Mouse (Mus musculus) 416B (cell line): ENCODE data around the gene Serpinb7.

ENCODE experiments used
- DNase-seq: peaks from one replicate; pipeline ENCODE4 v3.0.0; 2011; ENCODE audit warnings: low read depth

The Serpinb7 gene

DNA sequence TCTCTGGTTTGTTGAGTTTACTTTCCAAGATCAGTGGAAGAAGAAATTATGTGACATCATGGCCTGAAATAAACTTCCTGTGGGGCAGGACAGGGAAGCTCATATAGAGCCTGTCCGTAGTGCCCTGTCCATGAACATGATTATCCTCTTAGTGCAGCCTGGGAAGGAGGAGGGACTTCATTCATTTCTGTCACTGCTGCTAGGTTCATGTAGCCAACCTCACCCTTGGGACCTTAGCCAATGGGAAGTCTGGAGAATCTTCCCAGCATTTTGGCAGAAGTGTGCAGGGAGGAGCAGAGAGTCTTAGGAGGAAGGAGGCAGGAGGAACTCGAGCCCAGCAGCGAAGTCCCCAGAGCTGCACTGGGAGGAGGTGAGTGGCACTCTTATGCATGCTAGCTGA, at the start of gene Serpinb7:
Gene Serpinb7, plus strand, starts transcription at position 301 of the 400 bp plus-strand sequence.
- DNase-seq, result no peak

DNA sequence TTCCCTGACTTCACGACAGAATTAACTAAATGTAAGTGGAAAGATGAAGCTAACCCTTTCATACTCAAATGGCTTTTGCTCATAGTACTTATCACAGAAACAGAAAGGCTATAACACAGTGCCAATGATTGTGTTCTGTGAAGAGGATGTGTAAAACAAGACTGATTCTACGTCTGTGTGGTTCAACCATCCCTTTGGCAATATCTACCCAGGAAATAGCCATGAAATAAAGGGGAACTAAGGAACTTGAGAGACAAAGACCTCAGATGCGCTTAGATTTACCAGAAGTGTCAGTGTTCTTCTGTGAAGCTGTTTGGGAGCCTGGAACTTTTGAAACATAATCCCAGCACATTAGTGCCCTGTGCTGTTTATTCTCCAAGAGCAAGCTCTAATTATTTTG, 49.1 kb upstream of the Serpinb7 start:
- DNase-seq, result peak; percentile 5

DNA sequence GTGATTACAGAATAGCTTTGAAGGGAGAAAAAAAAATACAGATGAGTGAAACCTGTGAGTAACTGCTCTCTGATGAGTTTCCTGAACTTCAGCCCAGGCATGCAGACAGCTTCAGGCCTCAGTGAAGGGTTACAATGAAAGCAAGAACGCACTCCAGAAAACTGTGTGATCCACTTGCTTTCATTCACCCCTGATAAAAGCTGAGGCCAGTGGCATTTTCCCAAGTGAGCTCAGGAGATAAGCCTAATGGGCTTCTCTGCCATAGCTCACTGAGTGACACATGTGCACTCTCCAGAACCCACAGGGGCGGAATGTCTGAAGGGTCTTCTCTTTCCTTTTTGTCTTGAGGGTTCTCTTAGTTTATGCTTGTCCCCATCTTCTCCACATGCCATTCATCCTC, 48.3 kb upstream of the Serpinb7 start:
- no peak for DNase-seq

DNA sequence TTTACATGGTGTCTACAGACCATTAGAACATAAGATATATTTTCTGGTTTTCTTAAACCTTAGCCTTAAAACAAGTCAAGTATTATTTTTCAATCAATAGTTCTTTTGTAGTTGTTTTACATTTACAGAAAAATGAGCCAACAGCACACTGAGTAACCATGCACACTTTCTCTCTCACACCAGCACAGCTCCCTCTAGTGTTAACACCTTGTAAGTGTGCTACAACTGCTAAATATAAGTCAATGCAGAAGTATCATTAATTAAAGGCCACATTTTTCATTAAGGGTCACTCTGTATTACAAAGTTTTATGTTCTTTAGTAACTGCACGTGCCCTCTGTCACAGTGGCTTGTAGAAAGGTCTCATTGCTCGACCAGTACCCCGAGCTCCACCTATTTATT, 46.4 kb upstream of the Serpinb7 start:
- peak; percentile 41 for DNase-seq

DNA sequence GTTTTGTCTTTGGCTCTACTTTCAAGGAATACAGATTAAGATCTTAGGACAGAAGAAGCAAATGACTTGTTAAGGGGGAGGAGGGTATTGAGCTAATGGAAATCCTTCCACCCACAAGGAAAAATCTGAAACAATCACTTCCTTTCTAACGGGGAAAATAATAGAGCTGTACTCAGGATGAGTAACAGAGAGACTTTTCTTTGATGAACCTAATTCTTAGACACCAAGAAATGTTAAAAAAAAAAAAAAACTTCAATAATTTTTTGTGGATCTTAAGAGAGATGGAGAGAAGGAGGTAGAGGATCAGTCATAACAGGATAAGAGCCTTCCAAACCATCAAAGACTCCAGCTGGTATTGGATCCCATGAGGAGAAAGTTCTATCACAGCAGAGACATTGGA, 38.6 kb upstream of the Serpinb7 start, which contains the start of gene Serpinb11:
Gene Serpinb11, plus strand, starts transcription at position 301 of the 400 bp plus-strand sequence.
- DNase-seq, result no peak

DNA sequence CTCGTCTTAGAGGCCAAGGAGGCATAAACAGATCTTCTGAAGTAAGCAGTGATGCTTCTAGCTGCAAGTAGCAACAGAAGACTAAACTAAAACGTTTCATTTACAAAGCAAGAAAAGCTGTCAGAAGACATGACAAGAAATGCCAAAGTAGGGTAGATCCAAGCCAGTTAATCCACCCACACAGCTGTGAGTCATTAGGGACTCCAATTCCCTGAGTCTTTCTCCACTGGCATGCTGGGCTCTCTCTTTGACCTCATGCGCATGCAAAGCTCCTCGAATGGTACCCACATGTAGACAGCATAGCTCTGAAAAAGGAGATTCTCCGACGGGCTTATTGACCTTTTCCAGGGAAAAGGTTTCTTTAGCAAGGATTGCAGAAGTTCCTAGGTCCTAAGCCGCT, 33.5 kb upstream of the Serpinb7 start:
- no peak for DNase-seq

DNA sequence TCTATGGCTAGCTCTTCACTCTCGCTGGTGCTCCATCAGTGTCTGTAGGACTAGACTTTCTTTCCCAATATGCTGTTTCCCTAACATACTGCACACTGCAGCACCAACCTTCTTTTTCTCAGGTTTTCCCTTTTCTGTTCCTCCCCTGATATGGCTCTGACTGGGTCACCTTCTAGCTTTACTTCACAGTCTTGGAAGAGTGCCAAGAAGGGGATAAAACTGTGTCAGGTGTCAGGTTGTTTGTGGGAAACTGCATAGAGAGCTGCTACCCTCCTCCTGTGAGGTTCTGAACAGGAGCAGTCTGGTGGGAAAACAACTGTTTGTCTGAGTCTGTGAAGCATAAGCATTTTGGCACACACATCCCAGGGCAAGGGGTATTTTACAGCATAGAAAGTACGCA, 30.5 kb upstream of the Serpinb7 start:
- no peak for DNase-seq

DNA sequence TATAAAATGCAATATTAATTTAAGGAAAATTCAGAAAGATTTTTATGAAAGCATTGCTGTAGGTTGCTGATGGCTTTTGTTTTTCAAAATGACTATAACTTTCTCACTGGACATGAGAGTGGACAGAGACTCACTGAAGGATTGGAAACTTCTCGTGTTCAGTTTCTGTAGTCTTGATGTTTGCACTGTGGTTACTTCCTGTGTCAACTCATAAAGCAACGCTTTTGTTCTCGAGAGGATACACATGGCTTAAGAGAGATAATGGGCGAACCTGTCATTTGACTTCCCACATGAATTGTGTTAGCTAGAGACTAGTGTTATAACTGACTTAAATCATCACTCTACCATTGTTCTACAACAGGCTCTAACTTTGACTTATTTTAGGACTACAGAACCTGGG, 22.5 kb upstream of the Serpinb7 start:
- DNase-seq, result peak; percentile 69

DNA sequence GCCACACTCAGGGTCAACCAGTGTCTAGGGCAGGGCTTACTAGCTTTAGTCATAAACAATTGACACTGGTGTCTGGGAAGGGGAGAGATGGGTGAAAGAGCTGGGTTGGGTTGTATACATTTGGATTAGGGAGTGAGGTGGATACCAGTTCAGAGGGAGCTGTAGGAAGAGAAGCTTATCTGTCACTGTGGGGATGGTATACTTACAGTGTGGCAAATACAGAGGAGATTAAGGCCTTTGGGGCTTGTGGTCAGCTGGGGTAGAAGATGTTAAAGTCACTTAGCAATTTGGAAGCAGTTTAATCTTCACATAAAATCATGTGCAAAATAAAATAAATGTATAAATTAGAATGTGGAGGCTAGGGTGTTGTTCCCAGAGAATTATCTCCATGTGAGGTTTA, 21.1 kb upstream of the Serpinb7 start:
- DNase-seq, result no peak

DNA sequence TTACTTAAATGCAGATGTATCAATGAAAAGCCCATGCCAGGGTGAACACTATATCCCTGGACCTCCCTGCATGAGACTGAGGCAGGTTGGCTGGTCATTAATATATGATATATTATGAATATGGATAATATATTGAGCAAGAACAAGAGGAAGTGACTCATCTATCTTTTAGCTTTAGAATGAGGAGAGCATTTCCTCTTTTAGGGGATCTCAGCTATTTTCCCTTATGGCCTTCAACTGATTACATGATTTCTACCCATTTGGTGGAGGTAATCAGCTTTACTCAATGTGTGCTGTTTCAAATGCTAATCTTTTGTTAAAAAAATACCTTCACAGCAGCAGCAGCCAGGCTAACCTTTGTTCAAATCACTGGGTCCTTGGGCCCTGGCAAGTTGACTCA, 18.0 kb upstream of the Serpinb7 start:
- DNase-seq, result peak; percentile 66

DNA sequence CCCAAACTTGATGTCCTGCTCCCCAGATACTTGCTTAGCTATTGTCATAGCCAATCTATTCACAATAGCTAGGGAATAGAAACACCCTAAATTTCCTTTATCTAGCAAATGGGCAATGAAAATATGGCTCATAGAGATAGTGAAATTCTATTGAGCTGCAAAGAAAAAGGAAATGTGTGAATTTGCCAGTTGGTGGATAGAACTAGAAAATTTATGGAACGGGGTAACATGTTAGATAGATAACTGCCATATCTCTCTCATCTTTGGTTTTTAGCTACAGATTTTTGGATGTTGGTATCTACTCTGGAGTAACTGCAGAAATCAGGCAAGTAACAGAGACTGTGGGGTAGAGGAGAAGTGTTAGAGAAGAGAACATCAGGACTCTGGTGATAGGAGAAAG, 17.1 kb upstream of the Serpinb7 start:
- no peak for DNase-seq

DNA sequence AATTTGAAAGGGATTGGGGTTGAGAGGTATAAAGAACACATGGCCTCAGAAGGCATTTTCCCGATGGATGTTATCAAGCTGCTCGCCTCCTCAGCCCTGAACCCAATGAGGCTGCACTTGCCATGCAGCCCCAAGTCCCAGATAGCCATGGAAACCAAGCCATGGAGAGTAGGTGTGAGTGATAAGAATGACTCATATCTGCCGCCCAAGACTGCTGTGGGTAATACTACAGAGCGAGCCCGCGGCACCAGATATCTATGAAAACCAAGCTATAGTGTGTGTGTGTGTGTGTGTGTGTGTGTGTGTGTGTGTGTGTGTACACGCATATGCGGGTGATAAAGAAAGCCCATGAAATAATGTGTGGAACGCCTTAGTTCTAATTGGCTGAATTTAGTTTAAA, 14.9 kb upstream of the Serpinb7 start:
- peak; percentile 70 for DNase-seq

DNA sequence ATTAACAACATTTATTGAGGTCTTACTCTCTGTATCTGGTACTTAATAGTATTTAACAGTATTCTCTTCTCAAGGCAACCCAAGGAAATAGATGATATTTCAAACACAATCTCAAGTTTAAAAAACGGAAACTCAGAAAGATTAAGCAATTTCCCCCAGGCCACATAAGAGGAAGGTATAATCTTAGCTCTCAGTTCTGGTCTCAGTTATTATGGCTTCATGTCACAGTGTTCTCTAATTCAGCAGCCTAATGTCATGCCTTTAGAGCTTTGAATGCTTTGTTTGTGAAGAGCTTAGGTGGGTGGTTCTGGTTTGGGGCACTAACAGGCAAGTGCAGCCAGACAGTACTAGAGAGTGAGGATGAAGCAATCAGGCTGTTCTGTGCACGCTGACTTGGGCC, 9.7 kb upstream of the Serpinb7 start:
- peak; percentile 74 for DNase-seq

DNA sequence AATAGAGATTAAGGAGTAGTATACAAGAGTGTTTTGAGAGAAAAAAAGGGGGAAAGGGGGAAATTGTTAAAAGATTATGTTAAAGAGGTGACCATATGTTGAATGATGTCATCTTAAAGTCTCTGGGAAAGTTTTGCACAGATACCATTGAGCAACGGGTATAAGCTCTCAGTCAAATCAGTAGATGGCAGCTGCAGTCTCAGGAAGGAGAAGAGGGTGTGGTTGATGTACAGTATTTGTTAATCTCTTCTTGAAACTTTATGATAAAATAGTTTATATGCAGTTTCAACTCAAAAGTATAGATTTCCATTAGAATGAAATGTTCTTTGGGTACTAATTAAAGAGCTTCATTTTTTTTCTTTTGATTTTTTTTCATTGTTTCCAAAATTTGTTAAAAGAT, 2.0 kb upstream of the Serpinb7 start:
- DNase-seq, result peak; percentile 22

DNA sequence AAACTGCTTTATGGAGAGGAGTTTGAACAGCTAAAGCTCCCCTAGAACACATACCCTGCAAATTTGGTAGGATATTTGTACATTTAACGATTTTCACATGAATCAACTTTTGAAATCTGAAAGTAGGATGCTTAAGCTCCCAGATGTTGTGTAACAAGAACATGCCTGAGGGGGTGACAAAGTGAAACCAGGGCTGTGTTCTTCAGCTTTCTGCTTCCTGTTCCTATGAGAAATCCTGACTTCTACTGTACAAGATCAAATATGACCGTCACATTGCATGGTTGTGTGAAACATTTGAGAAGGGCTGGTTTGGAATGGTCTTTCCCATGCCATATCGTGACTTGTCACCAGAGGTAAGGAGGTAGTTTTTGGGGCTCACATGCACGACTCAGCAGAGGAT, 2.6 kb downstream of the Serpinb7 start:
- no peak for DNase-seq

DNA sequence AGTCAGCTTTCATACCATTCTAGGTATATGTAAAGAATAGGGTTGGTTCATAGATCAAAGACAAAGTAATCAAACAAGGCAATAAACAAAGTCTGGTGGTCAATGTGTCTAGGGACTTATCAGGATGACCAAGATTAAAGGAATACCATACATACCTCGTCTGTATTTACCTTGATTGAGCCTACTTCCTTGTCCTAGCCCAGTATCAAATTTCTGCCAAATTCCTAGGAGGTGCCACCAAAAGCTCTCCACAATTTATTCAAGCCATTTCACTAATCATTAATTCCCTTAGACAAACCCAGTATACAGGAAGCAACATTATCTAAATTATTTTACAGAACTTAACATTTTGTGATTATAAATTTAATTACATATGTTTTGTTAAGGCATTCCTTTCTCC, 15.2 kb downstream of the Serpinb7 start:
- no peak for DNase-seq

DNA sequence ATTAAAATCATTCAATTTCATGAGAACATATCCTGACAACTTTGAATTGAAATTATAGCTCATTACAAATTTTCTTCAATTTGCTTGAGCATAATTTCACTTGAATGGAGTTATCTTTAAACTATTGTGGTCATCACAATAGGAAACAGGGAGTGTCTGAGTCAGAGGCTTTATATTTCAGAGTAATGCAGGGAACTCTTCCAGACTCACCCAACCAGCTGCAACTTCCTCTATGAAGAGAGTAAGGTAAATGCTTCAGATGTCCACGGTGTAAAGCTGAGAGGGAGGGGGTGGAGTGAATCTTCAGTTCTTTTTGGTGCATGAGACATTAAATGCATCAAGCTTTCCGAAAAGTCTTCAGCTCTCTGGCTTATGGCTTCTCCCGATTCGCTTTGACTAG, 23.0 kb downstream of the Serpinb7 start:
- DNase-seq, result peak; percentile 57

DNA sequence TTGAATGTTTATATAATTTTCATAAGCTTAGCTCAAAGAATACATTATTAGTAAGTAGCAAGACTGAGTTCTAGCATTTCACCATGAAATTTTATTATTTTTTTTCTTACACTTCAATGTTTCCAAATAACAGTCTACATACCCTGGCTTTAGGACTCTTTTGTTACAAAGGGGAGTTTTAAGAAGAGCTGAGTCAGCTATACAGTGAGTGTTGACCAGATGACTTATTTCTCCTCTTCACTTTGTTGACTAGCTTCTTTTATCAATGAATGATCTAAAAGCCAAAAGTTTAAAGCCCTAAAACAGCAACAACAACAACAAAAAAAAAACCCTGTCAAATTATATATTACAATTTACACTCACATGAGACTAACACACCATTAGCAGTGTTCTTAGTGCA, 31.8 kb downstream of the Serpinb7 start:
- DNase-seq, result no peak

DNA sequence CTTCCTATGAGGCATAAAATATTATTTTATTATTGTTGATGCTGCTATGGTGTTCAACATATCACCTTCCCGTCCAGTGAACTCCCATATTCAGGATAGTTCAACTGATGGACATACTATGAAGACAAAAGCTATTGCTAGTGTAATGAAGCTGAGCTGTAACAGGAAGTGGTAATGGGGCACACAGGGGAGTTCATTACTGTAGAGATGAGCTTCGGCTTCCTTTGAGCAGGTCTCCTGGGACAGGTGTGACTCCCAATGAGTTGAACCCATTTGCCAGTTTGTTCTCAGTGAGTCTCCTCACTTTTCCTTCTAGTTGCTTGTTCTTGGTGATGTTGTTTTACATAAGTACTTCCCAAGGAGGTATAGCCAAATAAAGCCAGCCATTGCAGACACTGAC, 36.1 kb downstream of the Serpinb7 start:
- no peak for DNase-seq

DNA sequence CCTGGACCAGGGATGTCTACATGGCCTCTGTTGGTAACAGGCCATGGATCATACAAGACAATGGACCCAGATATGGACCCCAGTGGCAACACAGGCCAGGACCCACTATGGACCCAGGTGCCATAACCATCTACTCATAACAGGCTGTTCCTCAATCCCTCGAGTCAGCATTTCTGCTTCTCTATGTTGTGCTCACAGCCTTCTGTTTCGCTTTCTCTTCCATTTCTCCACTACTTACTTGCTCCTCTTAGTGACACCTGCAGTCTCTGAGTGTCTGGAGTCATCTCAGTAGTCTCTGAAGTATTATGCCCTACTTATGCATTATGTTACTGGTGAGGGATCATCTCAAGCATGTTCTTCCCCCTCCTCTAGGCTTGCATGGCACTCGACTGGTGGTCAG, 40.0 kb downstream of the Serpinb7 start:
- no peak for DNase-seq

DNA sequence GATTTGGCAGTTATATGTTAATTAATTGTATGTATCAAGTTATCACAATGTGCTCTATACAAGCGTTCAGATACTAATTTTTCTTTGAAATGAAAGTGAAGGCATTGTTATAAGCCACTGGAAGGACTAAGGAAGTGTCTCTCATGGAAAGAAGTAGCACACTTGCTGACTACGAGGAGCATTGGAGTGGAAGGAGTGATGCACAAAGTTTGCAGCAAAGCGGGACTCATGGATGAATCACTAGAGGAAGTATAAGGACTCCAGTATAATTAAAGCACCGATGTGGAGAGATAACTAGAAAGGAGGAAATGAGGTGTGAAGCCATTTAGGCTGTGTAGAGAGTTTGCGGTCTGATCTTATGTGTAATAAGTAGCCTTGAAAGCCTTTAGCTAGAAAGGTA, 45.9 kb downstream of the Serpinb7 start:
- peak; percentile 46 for DNase-seq

DNA sequence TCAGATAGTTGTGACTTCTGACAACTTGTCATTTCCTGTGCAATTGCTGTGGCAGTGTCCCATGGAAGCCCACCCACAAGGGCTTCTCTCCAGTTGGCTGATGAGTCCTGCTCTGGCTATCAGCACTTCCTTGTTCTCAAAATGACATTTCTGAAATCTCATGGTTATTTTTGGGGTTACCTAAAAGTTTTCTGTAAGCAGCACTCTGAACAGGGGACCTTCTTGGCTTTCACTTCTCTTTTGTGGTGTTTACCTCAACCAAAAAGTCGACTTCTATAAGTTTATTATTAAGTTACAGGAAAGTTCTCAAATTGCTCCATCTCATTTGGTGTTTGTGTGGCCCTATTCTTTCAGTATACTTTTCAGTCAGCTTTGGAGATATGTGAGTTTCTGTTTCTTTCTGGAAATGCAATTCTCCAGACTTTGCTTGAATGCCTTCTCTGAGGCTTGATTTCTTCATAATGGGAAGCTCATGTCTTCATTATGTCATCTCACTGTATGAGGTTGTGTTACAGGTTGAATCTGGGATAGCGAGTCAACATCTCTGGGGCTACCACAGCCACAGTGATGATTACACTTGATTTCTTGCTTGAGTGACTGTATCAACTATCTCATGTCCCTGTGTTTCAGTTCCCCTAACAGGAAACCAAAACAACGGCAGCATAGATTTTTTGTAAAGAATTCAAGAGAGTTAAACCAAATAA, 47.9 kb downstream of the Serpinb7 start:
- DNase-seq, result peak; percentile 8

DNA sequence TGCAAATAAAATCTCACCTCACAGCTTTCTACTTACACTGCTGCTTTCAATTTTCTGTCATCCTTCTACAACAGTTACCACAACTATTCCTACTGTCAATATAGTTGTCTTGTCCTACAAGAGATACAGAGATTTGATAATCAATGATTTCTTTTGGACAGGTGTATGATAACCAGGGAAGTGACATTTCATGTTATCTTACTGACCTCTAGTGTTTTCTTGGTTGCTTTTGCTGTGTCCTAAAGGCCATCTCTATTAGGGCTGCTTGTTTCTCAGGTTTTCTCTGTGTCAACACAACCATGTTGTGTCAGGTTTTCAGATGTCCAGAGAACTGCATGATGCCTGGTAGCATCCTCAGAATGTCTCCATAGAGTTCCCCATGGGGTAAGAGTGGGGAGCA, 80.5 kb downstream of the Serpinb7 start:
- no peak for DNase-seq

DNA sequence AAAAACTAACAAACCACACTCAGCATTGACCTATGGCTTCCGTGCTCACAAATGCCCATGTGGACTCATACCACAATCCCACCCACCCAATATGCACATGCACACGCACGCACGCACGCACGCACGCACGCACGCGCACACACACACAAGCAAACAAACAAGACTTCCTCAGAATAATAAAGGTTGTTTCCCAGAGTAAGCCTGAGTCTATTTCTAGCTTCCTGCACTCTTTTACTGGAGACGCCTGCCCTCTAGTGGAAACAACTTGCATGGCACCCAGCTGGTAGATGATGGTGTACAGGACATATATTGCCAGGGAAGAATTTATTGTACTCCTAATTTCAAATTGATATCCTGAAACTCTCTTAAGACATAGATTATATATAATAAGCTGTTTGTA, 82.0 kb downstream of the Serpinb7 start:
- DNase-seq, result peak; percentile 79

DNA sequence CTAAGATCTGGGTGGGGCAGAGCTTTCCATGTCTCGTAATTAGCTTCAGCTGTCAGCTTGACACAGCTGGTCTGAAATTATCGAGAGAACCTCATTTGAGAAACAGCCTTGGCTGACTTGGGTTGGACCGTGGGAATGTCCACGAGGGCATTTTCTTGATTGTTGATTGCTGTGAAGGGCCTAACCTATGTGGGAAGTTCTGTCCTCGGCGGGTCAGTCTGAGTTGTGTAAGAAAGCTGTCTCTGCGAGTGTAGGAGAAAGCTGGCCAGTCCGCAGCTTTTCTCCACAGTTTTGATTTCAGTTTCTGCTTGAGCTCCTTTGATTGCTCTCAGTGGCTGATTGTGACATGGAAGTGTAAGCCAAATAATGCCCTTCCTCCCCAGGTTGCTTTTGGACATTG, 90.1 kb downstream of the Serpinb7 start:
- no peak for DNase-seq
